Mouse (Mus musculus) cerebellum, adult (tissue): ENCODE measurements around the gene Dnajc21.

Experiments
- ATAC-seq: cut with Nextera tagmentation; 2 replicates; pipeline ENCODE4 v1.9.2; 2017; ENCODE audit warnings: mild to moderate bottlenecking, moderate library complexity, mixed read lengths; ENCODE audit not compliant: insufficient number of reproducible peaks, low FRiP score, low TSS enrichment

Dnajc21 gene

DNA sequence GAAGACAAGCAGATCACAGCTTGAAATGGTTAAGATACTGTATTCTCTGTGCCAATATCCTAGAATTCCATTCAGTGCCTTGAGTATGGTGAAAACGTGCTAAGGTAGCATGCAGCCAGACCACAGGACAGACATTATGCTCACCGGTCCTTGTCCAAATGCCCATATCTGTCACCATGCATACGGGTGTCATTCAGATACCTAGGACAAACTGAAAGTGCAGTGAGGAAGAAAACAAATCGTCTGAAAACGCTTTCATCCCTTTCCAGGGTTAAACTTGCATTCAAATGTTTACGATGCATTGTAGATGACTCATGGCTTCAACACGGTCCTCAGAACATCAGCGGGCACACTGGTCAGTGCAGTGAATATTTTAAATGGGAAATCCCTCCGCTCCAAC is 28.8 kb downstream of the Dnajc21 start:
- no peak for ATAC-seq

DNA sequence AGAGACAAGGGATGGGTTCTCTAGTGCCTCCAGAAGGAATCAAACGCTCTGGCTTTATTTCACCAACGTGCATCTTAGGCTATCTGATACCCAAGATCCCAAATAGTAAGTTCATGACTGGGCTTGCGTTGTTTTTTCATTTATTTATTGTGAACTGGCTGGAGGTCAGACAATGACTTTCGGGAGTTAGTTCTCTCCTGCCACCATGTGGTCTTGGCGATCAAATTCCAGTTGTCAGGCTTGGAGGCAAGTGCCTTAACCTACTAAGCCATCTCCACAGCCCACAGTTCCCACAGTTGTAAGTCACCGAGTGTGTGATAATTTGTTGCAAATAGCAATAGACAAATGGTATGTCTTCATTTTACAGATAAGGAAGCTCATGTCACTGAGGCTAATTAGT is 30.4 kb downstream of the Dnajc21 start:
- ATAC-seq: no peak

GRCm38 (mm10) chr15:10436893-10437292 is 33.4 kb downstream of the Dnajc21 start:
- no peak for ATAC-seq

DNA sequence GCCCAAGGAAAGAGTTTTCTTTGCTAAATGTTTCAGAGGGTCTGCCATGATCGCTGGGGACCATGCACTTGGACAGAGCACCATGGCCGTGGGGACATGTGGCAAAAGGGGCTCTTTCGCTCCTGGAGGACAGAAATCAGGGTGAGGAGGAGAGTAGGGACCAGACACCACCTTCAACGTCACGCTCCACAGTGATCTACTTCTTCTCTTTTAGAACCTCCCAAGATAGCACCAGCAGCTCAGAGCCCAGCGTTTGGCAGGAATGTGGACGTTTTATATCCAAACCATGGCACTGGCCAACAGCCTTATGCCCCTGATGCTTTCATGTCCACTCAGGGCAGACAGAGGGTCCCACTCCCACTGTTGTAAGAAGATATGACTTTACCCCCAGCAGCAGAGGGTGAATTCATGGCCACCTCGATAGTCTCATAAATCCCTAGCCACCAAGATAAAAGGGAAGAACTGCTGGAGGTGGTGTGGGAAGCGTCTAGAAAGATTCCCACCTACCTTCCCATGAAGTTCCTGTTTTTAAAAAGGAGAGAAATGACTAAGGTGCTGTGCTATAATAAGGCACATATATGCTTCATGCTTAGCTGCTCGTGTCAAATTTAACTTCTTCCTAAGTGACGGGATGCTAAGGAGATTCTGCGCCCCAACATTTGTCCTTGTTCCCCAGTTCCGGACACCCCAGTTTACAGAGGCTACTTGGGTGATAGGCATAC is 43.6 kb downstream of the Dnajc21 start:
- ATAC-seq: no peak

- no peak for ATAC-seq
Measured at GRCm38 (mm10) chr15:10426124-10426523, 44.2 kb downstream of the Dnajc21 start.

- no peak for ATAC-seq
Measured at GRCm38 (mm10) chr15:10421785-10422144, 48.6 kb downstream of the Dnajc21 start.

DNA sequence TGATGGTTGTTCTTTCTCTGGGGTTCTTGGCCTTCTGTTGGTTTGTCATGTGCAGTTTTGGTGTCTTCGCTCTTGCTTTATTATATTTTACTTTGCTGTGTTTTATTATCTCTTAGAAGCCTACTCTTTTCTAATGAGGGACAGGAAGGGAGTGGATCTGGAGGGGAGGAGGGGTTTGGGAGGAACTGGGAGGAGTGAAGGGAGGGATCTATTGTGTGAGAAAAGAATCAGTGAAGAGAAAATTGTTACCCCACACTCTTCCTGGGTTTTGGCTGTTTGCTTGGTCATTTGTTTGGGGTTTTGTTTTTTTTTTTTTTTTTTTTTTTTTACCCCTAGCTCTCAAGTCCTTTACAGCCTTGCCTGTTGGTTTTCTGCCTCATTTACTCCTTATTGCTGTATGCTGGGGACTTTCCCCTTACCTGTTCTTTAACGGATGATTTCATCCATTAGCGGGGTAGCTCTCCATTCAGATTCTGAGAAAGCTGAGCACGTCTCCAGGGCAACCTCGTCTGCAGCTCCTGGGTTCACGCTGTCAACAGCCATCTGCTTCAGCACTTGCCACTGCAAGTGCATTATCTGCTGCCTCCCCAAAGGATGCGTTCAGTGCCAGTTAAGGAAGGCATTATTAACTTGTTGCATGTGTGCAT is 49.1 kb downstream of the Dnajc21 start:
- ATAC-seq: no peak

GRCm38 (mm10) chr15:10413656-10414055 is 56.7 kb downstream of the Dnajc21 start:
- ATAC-seq: no peak

GRCm38 (mm10) chr15:10410881-10411280 is 59.4 kb downstream of the Dnajc21 start:
- ATAC-seq: no peak

DNA sequence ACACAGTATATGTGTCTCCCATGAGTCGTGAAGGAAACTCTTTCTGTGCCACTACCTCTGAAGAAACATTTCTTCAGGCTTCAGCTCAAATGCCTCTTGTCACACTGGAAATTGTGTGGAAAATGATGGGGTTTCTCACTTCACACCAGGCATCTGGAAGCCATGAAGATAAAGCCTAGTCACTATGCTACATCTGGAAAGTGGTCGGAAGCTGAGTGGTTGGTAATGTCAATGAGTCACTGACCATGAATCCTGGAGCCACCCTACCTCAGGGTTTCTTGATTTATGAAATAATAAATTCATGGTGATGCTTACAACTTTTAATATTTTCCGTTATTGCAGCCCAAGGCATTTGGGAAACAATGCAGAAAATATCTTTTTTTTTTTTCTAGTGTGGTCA is 60.5 kb downstream of the Dnajc21 start:
- no peak for ATAC-seq

GRCm38 (mm10) chr15:10400415-10400814 is 69.9 kb downstream of the Dnajc21 start:
- ATAC-seq: no peak

DNA sequence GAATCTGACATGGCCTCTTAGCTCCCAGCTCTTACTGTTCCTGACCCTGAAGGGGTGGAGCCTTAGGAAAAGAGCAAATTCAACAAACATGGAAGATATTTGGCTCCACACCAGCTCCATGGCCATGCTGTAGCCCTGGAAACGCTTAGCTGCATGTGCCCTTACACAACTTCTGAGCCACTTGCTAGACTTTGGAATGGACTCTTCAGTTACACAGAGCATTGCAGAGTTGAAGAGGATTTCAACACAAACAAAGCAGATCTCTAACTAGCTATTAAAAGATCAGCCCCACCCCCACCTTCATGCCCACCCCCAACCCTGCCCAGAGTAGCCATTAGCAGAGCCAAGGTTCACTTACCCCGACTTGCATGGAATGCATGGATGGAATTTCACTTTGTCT is 70.5 kb downstream of the Dnajc21 start:
- no peak for ATAC-seq
